In the genomic region with DNA sequence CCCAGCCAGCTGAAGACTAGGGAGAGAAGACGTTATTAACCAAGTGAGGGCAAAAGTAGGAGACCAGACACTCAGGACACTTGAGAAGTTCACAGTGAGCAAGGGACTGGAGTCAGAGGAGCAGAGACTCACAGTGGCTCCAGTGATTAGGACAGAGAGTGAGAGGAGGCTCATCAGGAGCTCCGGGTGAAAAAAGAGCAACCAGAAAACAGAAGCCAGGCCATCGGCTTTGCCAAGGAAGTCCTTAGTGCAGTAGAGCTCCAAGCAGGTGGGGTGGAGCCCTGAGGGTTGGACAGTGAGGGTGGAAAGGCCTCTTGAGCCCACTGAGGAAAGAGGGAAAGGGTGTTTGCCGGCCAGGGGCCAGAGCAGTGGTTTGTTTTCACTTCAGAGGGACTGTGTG, we compare ENCODE assay signal across 12 mouse cellular contexts. TPM values are rescaled to one million over a fixed set of nuclear protein-coding genes. Genes with fewer than 3 reads are reported as not detected.
A peak's percentile ranks its signal among the peaks of the same experiment; 100 is the strongest.
DNase-seq lines count a peak whose midpoint lies in the region; ATAC-seq and TF ChIP-seq lines count a peak whose summit lies in the region.
"Had no signal": no experiment of that assay in that cellular context is flagged by ENCODE, and none has a peak within 500 bp of the region (broad histone marks: within the 10 kb centered on the region; RNA-seq: fewer than 3 reads in every experiment).

No protein-coding gene starts in this region.

- no peak for TF ChIP-seq POLR2A in small intestine, adult 2 months (IDR thresholded peaks at IDR 0.05; ENCODE audit: low read depth, low read length)

- no peak overlapping the region for H3K9ac ChIP-seq in kidney, embryonic 15.5 days
- H3K9ac ChIP-seq: limb, embryonic 12.5 days had no signal

- peak overlapping the region; percentile 65 for H3K27ac ChIP-seq in kidney, embryonic 15.5 days
- peak overlapping the region; percentile 12; the same call in 1 of the 2 replicates for H3K27ac ChIP-seq in small intestine, adult 2 months (ENCODE audit: insufficient read depth, low read depth, low read length)
- H3K27ac ChIP-seq: limb, embryonic 12.5 days had no signal

- H3K9me3 ChIP-seq in kidney, embryonic 15.5 days (replicated peaks): no peaks in the 10 kb centered on the region
- H3K9me3 ChIP-seq in erythroblast, embryonic 14.5 days (ENCODE audit: control insufficient read depth, low read length): no peaks in the 10 kb centered on the region
- H3K9me3 ChIP-seq: limb, embryonic 12.5 days had no signal

- H3K36me3 ChIP-seq in kidney, embryonic 15.5 days: peaks cover 3% of the 10 kb centered on the region; the same call in 1 of the 2 replicates
- peaks cover 51% of the 10 kb centered on the region for H3K36me3 ChIP-seq in erythroblast, embryonic 14.5 days (ENCODE audit: control insufficient read depth)
- no peaks in the 10 kb centered on the region for H3K36me3 ChIP-seq in small intestine, adult 2 months (ENCODE audit: control insufficient read depth, insufficient read depth, low read length)
- H3K36me3 ChIP-seq: limb, embryonic 12.5 days had no signal

- ATAC-seq in kidney, embryonic 15.5 days (replicated peaks; ENCODE audit: low FRiP score): no peak

- no peak overlapping the region for H3K4me3 ChIP-seq in kidney, embryonic 15.5 days (replicated peaks)
- H3K4me3 ChIP-seq in erythroblast, embryonic 14.5 days (replicated peaks): peak overlapping the region; percentile 57
- H3K4me3 ChIP-seq in small intestine, adult 2 months (ENCODE audit: low read depth, low read length): no peak overlapping the region
- H3K4me3 ChIP-seq: limb, embryonic 12.5 days had no signal

- DNase-seq in kidney, postnatal 36 days: no peak
- DNase-seq in liver: peak; percentile 62
- DNase-seq in spleen, postnatal 36 days (ENCODE audit: low spot score in 2 of 2): no peak
- DNase-seq in B cell, adult 2 months: no peak
- DNase-seq: adrenal gland, postnatal 36 days; kidney, adult 9 months; thymus, postnatal 36 days had no signal

- no peak for TF ChIP-seq CTCF in small intestine, adult 2 months (IDR thresholded peaks at IDR 0.05; ENCODE audit: extremely low read depth, insufficient read length, insufficient replicate concordance, low read depth, low read length)

- no peaks in the 10 kb centered on the region for H3K27me3 ChIP-seq in kidney, embryonic 15.5 days
- H3K27me3 ChIP-seq in erythroblast, embryonic 14.5 days (ENCODE audit: control insufficient read depth): no peaks in the 10 kb centered on the region
- no peaks in the 10 kb centered on the region for H3K27me3 ChIP-seq in small intestine, adult 2 months (ENCODE audit: control insufficient read depth, insufficient read depth, low read length)
- H3K27me3 ChIP-seq: limb, embryonic 12.5 days had no signal

- H3K4me2 ChIP-seq in kidney, embryonic 15.5 days: no peak overlapping the region
- H3K4me2 ChIP-seq: limb, embryonic 12.5 days had no signal

- 53% methylated on average over 4 of the region's 4 CpGs for WGBS in kidney, embryonic 15.5 days
- 9% methylated on average over 4 of the region's 4 CpGs for WGBS in small intestine, adult 2 months

- H3K4me1 ChIP-seq in kidney, embryonic 15.5 days: peaks cover 42% of the 10 kb centered on the region
- peaks cover 71% of the 10 kb centered on the region for H3K4me1 ChIP-seq in erythroblast, embryonic 14.5 days (ENCODE audit: control insufficient read depth)
- peaks cover 15% of the 10 kb centered on the region for H3K4me1 ChIP-seq in small intestine, adult 2 months (ENCODE audit: control insufficient read depth, insufficient read depth, insufficient read length, low read length)

RNA-seq across cellular contexts. Expression of a gene that starts 7.9 kb away (rescaled TPM):
- 13.6 and 14.8 TPM in 2 replicates for polyA plus RNA-seq in kidney, embryonic 15.5 days (2015; fragmentation: Nextera tagmentation; extraction: Ambion mirVana)
- polyA plus RNA-seq in erythroblast, embryonic 14.5 days (2012): 4.4 and 4.6 TPM in 2 replicates
- 36.9 and 101 TPM in 2 replicates for polyA plus RNA-seq in small intestine, adult 2 months (2012; rRNA removed)

RNA-seq across cellular contexts. Expression of a gene that starts 47.9 kb away (rescaled TPM):
- polyA plus RNA-seq in kidney, embryonic 15.5 days (2015; fragmentation: Nextera tagmentation; extraction: Ambion mirVana): 12.0 and 13.9 TPM in 2 replicates
- polyA plus RNA-seq in erythroblast, embryonic 14.5 days (2012): 0.03 and 0.14 TPM in 2 replicates
- 24.1 and 46.9 TPM in 2 replicates for polyA plus RNA-seq in small intestine, adult 2 months (2012; rRNA removed)
- polyA plus RNA-seq: cortical plate, adult 2 months; limb, embryonic 12.5 days had no signal

Comparison
In these comparisons a context has a peak if more than half of its experiments do, and no peak if none do; other contexts are left out.
1. RNA of a gene that starts 47.9 kb away (polyA plus RNA-seq): 24.1 to 46.9 TPM in small intestine, adult 2 months and 12.0 to 13.9 TPM in kidney, embryonic 15.5 days; 0.03 to 0.14 TPM in erythroblast, embryonic 14.5 days; every median in the first group is over 10 times any median in the second.